Mouse (Mus musculus) monocyte, adult 5-6 weeks (primary cell): ENCODE data around the gene Gm9513. TPM values are rescaled to one million over a fixed set of nuclear protein-coding genes. Genes with fewer than 3 reads are reported as not detected.

Experiments used
- ATAC-seq: fragments of 153-309, 156-312 bp; replicated peaks from 2 replicates; pipeline ENCODE4 v1.8.0; 2017; ENCODE audit warnings: mild to moderate bottlenecking; ENCODE audit not compliant: low TSS enrichment, insufficient number of reproducible peaks, severe bottlenecking, poor library complexity, low FRiP score
- total RNA-seq: library from RNA; stranded (forward); fragments of 200-1000, 200-491, 200-594 nt; gene quantifications from 3 replicates; pipeline ENCODE4 v1.2.3, GENCODE M21; 2017

The Gm9513 gene
- total RNA-seq, result not detected in 3 replicates

DNA sequence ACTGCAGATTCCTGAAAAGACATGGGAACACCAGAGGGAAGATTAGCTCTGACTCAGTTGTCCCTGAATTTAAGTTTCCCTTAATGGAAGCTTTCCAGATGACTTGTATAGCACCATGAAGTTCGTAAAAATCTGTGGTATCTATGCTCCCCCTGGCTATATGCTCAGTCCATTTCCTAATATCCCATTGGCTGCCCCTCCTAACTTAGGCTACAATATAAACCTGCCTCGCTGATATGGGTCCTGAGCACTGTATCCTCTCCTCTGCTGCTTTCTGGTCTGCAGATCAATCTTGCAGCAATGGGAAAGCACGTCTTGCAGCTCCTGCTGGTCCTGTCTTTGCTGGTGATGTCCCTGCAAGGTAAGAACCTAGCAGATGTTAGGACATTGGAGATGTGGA lies at the start of gene Gm9513:
TSS of gene Gm9513 (plus strand) at position 301 of the 400 bp plus-strand sequence.
- no peak for ATAC-seq

DNA sequence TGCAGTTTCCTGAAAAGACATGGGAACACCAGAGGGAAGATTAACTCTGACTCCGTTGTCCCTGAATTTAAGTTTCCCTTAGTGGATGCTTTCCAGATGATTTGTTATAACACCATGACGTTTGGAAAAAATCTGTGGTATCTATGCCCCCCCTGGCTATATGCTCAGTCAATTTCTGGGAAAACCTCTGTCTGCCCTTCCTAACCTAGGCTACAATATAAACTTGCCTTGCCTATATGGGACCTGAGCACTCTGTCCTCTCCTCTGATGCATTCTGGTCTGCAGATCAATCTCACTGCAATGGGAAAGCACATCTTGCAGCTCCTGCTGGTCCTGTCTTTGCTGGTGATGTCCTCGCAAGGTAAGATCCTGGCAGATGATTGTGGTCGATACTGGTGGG lies 43.9 kb upstream of the Gm9513 start, which contains the start of gene Gm7257:
TSS of gene Gm7257 (plus strand) at position 301 of the 400 bp plus-strand sequence.
- no peak for ATAC-seq

DNA sequence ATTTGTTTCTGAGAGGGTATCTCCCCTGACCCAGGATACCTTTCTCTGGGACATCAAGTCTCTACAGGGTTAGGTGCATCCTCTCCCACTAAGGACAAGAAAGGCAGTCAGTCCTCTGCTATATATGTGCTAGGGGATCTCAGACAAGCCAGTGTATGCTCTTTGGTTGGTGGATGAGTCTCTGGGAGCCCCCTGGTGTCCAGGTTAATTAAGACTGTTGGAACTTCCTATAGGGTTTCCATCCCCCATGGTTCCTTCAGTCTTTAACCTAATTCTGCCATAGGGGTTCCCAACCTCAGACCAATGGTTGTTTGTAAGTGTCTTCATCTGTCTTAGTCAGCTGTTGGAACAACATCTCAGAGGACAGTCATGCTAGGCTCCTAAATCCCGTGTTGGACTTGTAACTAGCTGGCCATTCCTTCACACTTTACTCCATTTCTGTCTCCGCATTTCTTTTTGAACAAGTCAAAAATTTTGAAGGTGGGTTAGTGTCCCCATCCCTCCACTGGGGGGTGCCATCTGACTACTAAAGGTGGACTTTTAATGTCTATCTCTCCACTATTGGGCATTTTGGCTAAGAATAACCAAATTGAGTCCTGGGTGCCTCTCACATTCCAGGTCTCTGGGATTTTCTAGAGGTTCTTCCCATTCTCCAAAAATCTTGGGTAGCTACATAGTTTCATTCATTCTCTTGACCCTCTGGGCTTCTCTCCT lies 40.2 kb upstream of the Gm9513 start:
- ATAC-seq, result no peak

DNA sequence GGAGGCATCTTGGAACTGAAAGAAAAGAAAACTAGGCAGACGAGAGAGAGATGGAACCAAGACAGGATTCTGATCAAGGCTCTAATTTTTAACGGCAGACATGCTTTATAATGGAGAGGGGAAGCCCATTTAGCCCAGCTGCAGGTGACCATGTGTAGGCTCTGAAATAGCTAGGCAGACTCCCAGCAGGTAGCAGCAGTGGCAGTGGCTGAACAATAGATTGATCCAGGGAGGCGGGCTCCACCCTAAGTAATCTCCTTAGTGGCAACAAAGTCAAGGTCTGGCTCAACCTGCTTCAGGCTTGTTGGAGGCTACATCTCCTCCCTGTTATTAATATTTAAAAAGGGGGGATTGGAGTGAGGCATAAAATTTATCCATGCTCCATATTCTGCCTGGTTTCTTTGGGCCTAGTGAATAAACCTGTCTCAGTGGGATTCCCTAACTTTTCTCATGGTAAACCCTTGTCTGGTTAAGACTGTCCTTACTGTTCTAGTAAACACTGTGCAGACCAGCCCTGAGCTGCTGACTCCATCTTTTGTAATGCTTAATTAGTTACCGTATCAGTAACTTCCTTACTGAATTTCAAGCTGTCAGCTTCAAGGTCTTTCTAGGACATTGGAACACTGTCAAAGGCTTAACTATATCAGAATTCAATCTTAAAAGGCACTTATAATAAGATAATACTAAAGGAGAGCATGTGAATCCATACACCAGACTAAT lies 19.2 kb downstream of the Gm9513 start:
- no peak for ATAC-seq

DNA sequence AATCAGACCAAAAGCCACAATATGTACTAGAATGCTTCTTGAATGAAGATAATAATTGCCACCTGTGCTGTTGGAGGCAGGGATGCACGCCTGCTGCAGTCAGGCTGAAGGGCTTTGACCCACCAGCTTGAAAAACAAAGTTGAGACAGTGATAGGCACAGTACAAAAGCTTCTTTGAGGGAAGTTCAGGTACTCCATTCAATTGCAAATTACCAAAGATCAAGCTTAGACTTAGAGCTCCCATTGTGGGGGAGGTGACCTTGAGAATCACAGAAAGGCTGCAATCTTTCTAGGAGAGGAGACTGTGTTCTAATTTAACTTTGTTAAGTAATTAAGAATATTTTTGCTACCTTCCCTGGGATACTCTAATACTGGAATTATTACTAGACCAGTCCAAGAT lies 20.4 kb downstream of the Gm9513 start:
- ATAC-seq, result no peak

DNA sequence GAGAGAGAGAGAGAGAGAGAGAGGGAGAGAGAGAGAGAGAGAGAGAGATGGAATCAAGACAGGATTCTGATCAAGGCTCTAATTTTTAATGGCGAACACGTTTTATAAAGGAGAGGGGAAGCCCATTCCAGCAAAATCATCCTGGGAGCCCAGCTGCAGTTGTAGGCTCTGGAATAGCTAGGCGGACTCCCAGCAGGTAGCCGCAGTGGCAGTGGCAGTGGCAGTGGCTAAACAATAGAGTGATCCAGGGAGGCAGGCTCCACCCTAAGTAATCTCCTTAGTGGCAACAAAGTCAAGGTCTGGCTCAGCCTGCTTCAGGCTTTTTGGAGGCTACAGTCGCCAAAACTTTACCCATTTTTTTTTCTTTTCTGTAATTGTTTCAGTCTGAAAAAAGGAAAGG lies 28.8 kb downstream of the Gm9513 start:
- no peak for ATAC-seq

Other genes starting within 250 kb of the Gm9513 start
- not detected in 3 replicates for gene Gm7257, start 43.8 kb upstream of the Gm9513 start, total RNA-seq
- not detected in 3 replicates for gene Gm5615, start 66.3 kb downstream of the Gm9513 start, total RNA-seq
- not detected in 3 replicates for gene Gm17689, start 107.0 kb downstream of the Gm9513 start, total RNA-seq
- gene A630095E13Rik, start 167.7 kb downstream of the Gm9513 start, total RNA-seq, result not detected in 3 replicates
- not detected in 3 replicates for gene Acrv1, start 217.6 kb downstream of the Gm9513 start, total RNA-seq